9 mouse cellular contexts compared by ENCODE assay signal in the genomic region with DNA sequence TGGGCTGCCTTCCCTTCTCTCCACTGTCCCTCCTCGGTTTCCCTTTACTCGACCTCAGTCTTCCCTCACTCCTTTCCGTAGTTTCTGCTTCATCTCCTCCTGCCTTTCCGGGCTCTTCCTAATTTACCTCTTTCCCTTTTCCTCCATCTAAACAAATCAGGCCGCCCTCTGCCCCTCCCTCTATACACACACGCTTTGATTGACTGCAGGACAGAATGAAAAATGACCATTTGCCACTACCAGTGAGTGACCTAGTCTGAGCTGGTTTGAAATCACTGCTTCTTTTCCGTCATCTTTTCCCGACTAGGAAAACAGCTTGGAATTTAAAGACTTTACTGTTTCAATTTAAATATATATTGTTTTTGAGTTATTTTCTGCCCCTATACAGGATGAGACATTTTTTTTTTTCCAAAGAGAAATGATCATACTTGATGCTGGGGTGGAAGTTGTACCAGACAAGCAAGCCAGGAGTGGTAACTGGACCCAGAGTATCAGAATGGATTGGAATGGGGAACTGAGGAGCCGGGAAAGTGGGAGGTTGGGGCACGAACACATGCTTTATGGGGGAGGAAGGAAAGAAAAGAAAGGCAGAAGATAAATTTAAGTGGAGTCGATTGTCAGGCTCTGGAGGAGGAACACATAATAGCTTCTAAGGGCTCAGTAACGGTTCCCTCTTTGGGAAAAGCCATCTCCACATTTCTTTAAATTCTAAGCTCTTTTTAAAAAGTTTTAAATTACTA.
DNase-seq lines count a peak whose midpoint lies in the region; ATAC-seq and TF ChIP-seq lines count a peak whose summit lies in the region.
"Had no signal": no experiment of that assay in that cellular context is flagged by ENCODE, and none has a peak within 500 bp of the region (broad histone marks: within the 10 kb centered on the region; RNA-seq: fewer than 3 reads in every experiment).

No protein-coding gene starts in this region.

- peaks cover 35% of the 10 kb centered on the region for H3K27me3 ChIP-seq in heart, embryonic 12.5 days (replicated peaks)
- H3K27me3 ChIP-seq in G1E (ENCODE audit: insufficient read depth, low read length): no peaks in the 10 kb centered on the region
- H3K27me3 ChIP-seq in hindbrain, embryonic 10.5 days (ENCODE audit: insufficient read depth, poor library complexity, severe bottlenecking): peaks cover 18% of the 10 kb centered on the region
- H3K27me3 ChIP-seq in midbrain, embryonic 10.5 days (ENCODE audit: low read depth, poor library complexity, severe bottlenecking): peaks cover 22% of the 10 kb centered on the region

- 21% methylated on average over 12 of the region's 12 CpGs for WGBS in heart, embryonic 12.5 days
- WGBS in hindbrain, embryonic 10.5 days: 27% methylated on average over 12 of the region's 12 CpGs
- 30% methylated on average over 12 of the region's 12 CpGs for WGBS in midbrain, embryonic 10.5 days

- ATAC-seq in heart, embryonic 12.5 days (ENCODE audit: insufficient number of reproducible peaks, low FRiP score): no peak
- ATAC-seq in G1E (ENCODE audit: extremely low read depth, insufficient number of reproducible peaks, low FRiP score, poor library complexity, severe bottlenecking): no peak

- no peaks in the 10 kb centered on the region for H3K9me3 ChIP-seq in heart, embryonic 12.5 days (replicated peaks)
- peaks cover 51% of the 10 kb centered on the region for H3K9me3 ChIP-seq in G1E (replicated peaks)
- no peaks in the 10 kb centered on the region for H3K9me3 ChIP-seq in hindbrain, embryonic 10.5 days
- H3K9me3 ChIP-seq in midbrain, embryonic 10.5 days (replicated peaks): no peaks in the 10 kb centered on the region

- peaks cover 4% of the 10 kb centered on the region for H3K4me1 ChIP-seq in heart, embryonic 12.5 days (replicated peaks)
- no peaks in the 10 kb centered on the region for H3K4me1 ChIP-seq in G1E (ENCODE audit: insufficient read depth, low read depth, low read length)
- peaks cover 31% of the 10 kb centered on the region for H3K4me1 ChIP-seq in hindbrain, embryonic 10.5 days (replicated peaks)
- peaks cover 20% of the 10 kb centered on the region for H3K4me1 ChIP-seq in midbrain, embryonic 10.5 days

- peak overlapping the region; percentile 57 for H3K4me3 ChIP-seq in heart, embryonic 12.5 days
- peak overlapping the region; percentile 16; the same call in 1 of the 2 replicates for H3K4me3 ChIP-seq in G1E (ENCODE audit: low read depth, low read length)
- peak overlapping the region; percentile 70 for H3K4me3 ChIP-seq in hindbrain, embryonic 10.5 days
- H3K4me3 ChIP-seq in midbrain, embryonic 10.5 days: peak overlapping the region; percentile 71

- peak overlapping the region; percentile 91 for H3K4me2 ChIP-seq in heart, embryonic 12.5 days

- no peak overlapping the region for H3K27ac ChIP-seq in heart, embryonic 12.5 days (ENCODE audit: poor library complexity, severe bottlenecking)
- peak overlapping the region; percentile 89 for H3K27ac ChIP-seq in hindbrain, embryonic 10.5 days
- H3K27ac ChIP-seq in midbrain, embryonic 10.5 days (replicated peaks): peak overlapping the region; percentile 85

- intact Hi-C loops in heart, postnatal 10 days (cut with DNase I): no loop called here

- H3K9ac ChIP-seq in heart, embryonic 12.5 days: peak overlapping the region; percentile 69

- no peak for TF ChIP-seq CTCF in G1E (IDR thresholded peaks at IDR 0.05; ENCODE audit: low read depth, low read length)

- H3K36me3 ChIP-seq in heart, embryonic 12.5 days: no peaks in the 10 kb centered on the region
- H3K36me3 ChIP-seq in G1E (replicated peaks): no peaks in the 10 kb centered on the region
- peaks cover 4% of the 10 kb centered on the region; the same call in 1 of the 2 replicates for H3K36me3 ChIP-seq in hindbrain, embryonic 10.5 days
- H3K36me3 ChIP-seq in midbrain, embryonic 10.5 days: no peaks in the 10 kb centered on the region

- DNase-seq in heart, postnatal 10 days: no peak
- DNase-seq in G1E (ENCODE audit: low spot score): no peak
- DNase-seq in hindbrain, embryonic 10.5 days (ENCODE audit: low spot score): no peak
- no peak for DNase-seq in midbrain, embryonic 10.5 days (ENCODE audit: low spot score)
- DNase-seq in adrenal gland, adult 18-20 months (ENCODE audit: low spot score in 2 of 2): no peak
- no peak for DNase-seq in gastrocnemius, postnatal 25 days
- no peak for DNase-seq in yolk sac, embryonic 10.5 days (ENCODE audit: low spot score)
- DNase-seq: kidney, adult 11 months had no signal

Comparison
In these comparisons a context has a peak if more than half of its experiments do, and no peak if none do; other contexts are left out.
1. H3K4me3 ChIP-seq: peak in every context shown above with its lines; median percentile 71 in midbrain, embryonic 10.5 days; 70 in hindbrain, embryonic 10.5 days; 57 in heart, embryonic 12.5 days; 16 in G1E.